Mouse (Mus musculus): Measurements from ENCODE around the gene Krt17.
"Not testable (repeated sequence)": the region's sequence is repeated elsewhere in the genome, so short reads cannot be mapped to it uniquely, and the experiment has no call there.

Krt17 gene

DNA sequence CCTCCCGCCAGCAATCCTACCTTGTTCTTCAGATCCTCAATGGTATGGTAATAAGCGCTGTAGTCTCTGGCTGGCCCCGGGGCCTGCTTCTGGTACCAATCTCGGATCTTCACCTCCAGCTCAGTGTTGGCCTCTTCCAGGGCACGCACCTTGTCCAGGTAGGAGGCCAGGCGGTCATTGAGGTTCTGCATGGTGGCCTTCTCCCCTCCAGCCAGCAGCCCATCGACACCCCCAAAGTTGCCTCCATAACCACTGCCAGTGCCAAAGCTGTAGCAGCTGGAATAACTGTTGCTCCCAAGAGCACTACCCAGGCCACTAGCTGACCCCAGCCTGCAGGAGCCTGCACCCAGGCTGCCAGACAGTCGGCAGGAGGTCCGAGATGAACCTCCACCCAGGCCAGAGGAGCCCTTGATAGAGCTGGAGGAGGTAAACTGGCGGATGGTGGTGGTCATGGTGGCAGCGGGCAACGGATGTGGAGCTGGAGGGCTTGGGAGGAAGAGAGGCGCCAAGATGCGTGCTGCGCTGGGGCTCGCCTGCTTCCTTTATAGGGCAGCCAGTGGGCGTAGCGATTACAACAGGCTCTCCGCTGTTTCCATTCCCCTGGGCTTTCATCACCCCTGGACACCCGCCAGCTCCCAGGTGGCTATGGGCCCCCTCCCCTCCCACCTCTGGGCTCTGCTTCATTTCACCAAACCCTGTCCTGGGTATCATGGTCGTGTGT, at the start of gene Krt17:
Gene Krt17 (minus strand): TSS at position 516 of the 721 bp plus-strand sequence.
- no peak for DNase-seq (ENCODE audit: low read depth, low spot score)

DNA sequence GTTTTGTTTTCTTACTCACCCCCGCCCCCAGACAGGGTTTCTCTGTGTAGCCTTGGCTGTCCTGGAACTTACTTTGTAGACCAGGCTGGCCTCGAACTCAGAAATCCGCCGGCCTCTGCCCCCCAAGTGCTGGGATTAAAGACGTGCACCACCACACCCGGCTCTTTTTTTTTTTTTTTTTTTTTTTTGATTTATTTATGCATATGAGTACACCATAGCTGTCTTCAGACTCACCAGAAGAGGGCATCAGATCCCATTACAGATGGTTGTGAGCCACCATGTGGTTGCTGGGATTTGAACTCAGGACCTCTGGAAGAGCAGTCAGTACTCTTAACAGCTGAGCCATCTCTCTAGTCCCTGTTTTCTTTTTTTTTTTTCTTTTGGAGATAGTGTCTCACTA, 47.8 kb upstream of the Krt17 start:
- not testable (repeated sequence) for DNase-seq (ENCODE audit: low read depth, low spot score)

- no peak for DNase-seq (ENCODE audit: low read depth, low spot score)
Measured at GRCm38 (mm10) chr11:100307900-100308299, 47.1 kb upstream of the Krt17 start.

- DNase-seq (ENCODE audit: low read depth, low spot score), result no peak
Measured at GRCm38 (mm10) chr11:100301292-100301691, 40.5 kb upstream of the Krt17 start.

DNA sequence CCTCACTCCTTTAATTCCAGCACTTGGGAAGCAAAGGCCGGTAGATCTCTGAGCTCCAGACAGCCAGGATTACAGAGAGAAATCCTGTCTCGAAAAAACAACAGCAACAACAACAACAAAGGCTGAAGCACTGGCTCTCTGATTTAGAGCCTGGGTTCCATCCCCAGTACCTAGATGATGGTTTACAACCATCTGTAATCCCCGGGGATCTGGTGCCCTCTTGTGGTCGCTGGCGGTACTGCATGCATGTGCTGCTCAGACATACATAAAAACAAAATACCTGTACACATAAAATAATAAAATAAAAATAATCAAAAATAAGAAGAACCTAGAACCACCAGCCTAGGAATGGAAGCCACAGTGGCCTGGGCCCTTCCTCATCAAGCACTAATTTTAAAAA, 39.5 kb upstream of the Krt17 start:
- peak; percentile 73 for DNase-seq (ENCODE audit: low read depth, low spot score)

DNA sequence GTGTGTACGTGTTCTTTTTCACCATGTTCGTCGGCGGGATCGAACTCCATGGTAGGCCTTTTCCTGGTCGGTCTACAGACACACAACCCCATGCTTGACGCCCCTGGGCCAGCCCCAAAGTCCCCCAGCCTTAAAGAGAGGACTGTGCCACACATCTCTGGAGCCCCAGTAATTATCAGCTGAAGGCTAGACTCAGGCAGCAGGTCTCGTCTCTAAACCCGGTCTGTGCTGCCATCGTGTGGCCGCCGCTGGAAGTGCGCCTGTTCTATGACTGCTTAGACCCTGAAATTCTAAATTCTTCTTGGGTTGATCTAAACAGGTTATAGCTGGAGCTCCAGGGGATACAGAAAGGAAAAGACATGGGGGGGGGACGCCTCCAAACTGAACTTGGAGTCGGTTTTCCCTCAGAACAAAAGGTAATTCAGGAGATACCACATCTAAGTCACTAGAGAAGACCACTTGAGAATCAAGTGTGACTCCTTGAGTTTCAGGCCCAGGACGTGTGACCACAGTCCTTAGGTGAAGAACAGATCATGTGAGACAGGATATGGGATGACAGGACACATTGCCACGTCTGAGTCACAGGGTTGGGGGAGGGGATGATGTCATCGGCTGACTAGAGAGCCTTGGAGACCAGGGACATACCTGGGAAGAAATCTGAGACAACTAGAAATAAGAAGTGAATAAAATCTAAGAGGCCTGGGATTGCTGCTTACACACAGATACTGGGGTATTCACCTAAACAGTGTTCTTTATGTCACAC, 37.6 kb upstream of the Krt17 start:
- DNase-seq (ENCODE audit: low read depth, low spot score), result peak; percentile 82

DNA sequence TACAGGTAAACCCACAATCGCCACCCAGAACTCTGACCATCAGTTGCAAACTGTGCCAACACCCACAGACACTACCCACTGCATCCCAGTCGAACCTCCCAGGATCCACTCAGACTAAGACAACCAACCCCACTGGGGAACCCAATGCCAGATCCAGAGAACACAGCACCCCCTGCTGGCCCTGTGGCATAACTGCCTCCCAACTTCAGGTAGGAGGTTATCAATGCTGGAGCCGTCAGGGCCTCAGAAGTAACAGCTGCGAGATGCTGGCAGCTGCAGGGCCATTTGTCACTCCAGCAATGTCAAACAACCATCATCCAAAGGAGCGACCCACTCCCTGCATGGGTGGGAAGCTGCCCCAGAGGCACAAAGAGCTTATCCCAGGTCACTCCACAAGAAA, 37.0 kb upstream of the Krt17 start:
- DNase-seq (ENCODE audit: low read depth, low spot score), result peak; percentile 60

GRCm38 (mm10) chr11:100295308-100295707, 34.5 kb upstream of the Krt17 start:
- DNase-seq (ENCODE audit: low read depth, low spot score), result peak; percentile 79

GRCm38 (mm10) chr11:100292884-100293283, 32.1 kb upstream of the Krt17 start:
- no peak for DNase-seq (ENCODE audit: low read depth, low spot score)

DNA sequence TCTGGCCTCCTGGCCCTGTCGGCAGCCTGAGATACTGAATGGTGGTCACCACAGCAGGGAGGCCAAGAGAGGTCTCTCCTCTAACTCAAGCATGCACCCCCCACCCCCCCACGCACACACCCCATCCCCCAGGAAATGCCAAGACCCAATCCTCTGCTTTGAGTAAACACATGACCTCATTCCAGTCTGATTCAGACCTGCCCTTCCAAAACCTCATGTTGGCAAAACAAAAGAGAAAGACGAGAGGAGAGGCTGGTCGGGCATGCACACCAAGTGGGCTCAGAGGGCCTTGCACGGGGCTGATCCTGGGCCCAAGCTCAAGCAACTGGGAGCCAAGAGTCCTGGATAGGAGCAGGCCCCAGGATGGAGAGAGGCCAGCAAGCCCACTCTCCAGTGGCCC, 29.4 kb upstream of the Krt17 start:
- DNase-seq (ENCODE audit: low read depth, low spot score), result no peak

DNA sequence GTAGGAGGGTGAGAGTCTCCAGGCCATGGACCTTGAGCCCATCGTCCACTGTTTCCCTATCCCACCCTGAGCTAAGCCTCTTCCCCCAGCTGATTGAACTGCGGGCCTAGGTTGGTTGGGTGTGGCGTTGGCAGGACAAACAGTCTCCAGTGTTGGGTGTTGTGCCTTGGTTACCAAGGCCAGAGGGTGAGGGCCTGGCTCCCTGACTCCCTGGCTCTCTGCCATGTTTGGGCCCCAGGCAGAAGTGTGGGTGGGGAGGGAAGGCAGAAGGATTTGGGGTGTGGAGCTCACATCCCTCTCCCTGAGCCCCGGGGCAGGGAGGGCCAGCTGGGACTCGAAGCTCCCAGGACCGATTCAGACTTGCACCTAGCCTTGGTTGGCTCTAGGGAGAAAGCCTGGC, 28.1 kb upstream of the Krt17 start:
- no peak for DNase-seq (ENCODE audit: low read depth, low spot score)

- DNase-seq (ENCODE audit: low read depth, low spot score), result no peak
Measured at GRCm38 (mm10) chr11:100287024-100287423, 26.2 kb upstream of the Krt17 start.

DNA sequence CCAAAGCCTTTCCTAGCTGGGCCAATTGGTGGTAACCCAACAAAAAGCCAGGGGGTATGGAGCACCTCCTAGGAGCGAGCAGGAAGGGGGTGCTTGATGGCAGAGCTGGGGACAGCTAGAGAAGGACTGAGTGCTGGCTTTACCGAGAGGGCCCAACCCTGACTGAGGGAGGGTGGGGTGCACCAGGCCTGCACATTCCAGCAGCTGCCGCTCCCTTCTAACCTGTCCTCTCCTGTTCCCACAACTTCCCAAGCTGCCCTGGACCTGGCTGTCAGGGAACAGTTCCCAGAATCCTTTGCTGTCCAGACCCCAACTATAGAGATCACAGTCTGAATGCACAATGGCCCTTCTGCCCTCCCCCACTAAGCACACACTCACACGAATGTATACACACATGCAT, 24.2 kb upstream of the Krt17 start:
- no peak for DNase-seq (ENCODE audit: low read depth, low spot score)

- DNase-seq (ENCODE audit: low read depth, low spot score), result peak; percentile 64
Measured at GRCm38 (mm10) chr11:100282549-100282948, 21.7 kb upstream of the Krt17 start.

GRCm38 (mm10) chr11:100281596-100282544, 21.0 kb upstream of the Krt17 start:
- DNase-seq (ENCODE audit: low read depth, low spot score), result peak; percentile 72

DNA sequence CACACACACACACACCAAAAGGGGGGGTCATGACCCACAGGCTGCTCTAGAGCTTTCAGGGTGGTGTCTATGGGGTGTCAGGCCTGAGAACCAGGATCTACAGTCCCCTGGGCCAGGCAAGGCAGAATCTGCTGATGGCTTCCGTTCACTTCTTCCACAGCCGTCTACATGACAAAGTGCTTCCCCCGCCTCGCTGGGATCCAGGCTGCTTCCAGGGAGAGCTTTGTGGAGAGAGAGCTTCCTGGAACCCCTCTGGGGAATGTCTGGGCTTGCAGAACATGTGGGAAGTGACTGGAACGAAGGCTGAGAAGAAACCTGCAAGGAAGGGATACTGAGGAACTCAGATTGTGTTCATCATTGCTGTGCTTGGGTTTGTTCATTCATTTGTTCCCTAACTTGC, 17.9 kb upstream of the Krt17 start:
- DNase-seq (ENCODE audit: low read depth, low spot score), result no peak

GRCm38 (mm10) chr11:100277726-100278480, 17.1 kb upstream of the Krt17 start:
- DNase-seq (ENCODE audit: low read depth, low spot score), result no peak

DNA sequence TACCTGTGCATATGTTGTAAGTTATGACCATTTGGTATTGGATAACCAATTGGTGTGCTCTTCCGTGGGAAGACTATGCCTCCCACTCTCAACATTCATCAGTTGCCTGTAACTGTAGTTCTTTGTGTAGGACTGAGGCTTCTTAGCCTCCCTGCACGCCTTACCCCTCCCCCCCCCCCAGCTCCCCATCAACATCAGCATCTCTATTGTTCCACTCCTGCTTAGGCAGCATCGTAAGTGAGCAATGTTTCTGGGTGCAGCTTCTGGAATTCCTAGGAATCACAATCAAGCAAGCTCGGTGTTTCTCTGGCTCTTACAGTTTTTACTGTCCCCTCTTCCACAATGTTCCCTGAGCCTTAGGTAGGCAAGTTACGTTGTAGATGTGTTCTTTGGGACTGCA, 14.6 kb upstream of the Krt17 start:
- no peak for DNase-seq (ENCODE audit: low read depth, low spot score)

DNA sequence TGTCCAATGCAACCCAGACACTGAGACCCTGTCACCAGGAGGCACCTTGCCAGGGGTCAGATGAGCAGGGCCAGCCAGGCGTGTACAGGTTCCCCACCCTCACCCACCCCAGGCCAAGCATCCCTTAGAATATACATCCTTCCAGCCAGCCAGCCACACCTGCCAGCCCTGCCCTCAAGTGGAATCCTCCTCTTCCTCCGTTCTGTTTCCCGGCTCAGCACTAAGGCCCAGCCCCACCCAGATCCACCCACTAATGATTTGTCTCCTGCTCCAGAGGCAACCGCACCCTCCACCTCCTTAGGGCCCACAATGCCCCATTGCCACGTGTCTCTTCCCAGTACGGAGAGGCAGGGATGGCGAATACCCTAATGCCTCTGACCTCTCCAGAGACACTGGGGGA, 13.9 kb upstream of the Krt17 start:
- no peak for DNase-seq (ENCODE audit: low read depth, low spot score)

- no peak for DNase-seq (ENCODE audit: low read depth, low spot score)
Measured at GRCm38 (mm10) chr11:100271878-100272277, 11.0 kb upstream of the Krt17 start.

- DNase-seq (ENCODE audit: low read depth, low spot score), result no peak
Measured at GRCm38 (mm10) chr11:100269821-100270332, 9.0 kb upstream of the Krt17 start, which contains the start of gene Krt42. Gene Krt42 (minus strand): TSS chr11:100269871.

Data from CD4-positive helper T cell, adult 2 months (primary cell).